Mouse (Mus musculus) lung, embryonic 15.5 days (tissue): Measurements from ENCODE around the gene Tek. TPM values are rescaled to one million over a fixed set of nuclear protein-coding genes. Genes with fewer than 3 reads are reported as not detected.

Source experiments
- ATAC-seq: fragments of 200-750 bp; cut with Nextera tagmentation; 2 replicates; pipeline ENCODE4 v1.8.0; 2017; ENCODE audit warnings: moderate number of reproducible peaks, borderline replicate concordance; ENCODE audit not compliant: low FRiP score, low TSS enrichment; ENCODE audit errors: extremely low read depth
- H3K27ac ChIP-seq: fragments of 300-500 bp; sonication (generic); 2 replicates; pipeline ENCODE4 v1.5.1; 2015; ENCODE audit warnings: moderate library complexity, mild to moderate bottlenecking, inconsistent platforms
- H3K27me3 ChIP-seq: fragments of 300-500 bp; sonication (generic); 2 replicates; pipeline ENCODE4 v1.6.1; 2015; ENCODE audit warnings: inconsistent platforms
- H3K36me3 ChIP-seq: fragments of 300-500 bp; sonication (generic); 2 replicates; pipeline ENCODE4 v1.6.1; 2015; ENCODE audit warnings: inconsistent platforms
- H3K4me1 ChIP-seq: fragments of 300-500 bp; sonication (generic); 2 replicates; pipeline ENCODE4 v1.6.1; 2015; ENCODE audit warnings: inconsistent platforms
- H3K4me2 ChIP-seq: fragments of 300-500 bp; sonication (generic); 2 replicates; pipeline ENCODE4 v1.6.1; 2015; ENCODE audit warnings: inconsistent platforms, mild to moderate bottlenecking, moderate library complexity
- H3K4me3 ChIP-seq: fragments of 300-500 bp; sonication (generic); 2 replicates; pipeline ENCODE4 v1.5.1; 2015; ENCODE audit warnings: mild to moderate bottlenecking, inconsistent platforms
- H3K9ac ChIP-seq: fragments of 300-500 bp; sonication (generic); 2 replicates; pipeline ENCODE4 v1.6.1; 2015; ENCODE audit warnings: inconsistent platforms
- H3K9me3 ChIP-seq: fragments of 300-500 bp; sonication (generic); 2 replicates; pipeline ENCODE4 v1.6.1; 2016; ENCODE audit warnings: inconsistent platforms
- WGBS: fragments of 180-500 bp; shearing (Covaris S2); methylation state at CpG from one replicate; pipeline ENCODE4 v1.1.7; 2015; 5-methylcytosine and 5-hydroxymethylcytosine counted together
- polyA plus RNA-seq: library from polyadenylated mRNA; unstranded; fragments of >200 nt; fragmentation: Nextera tagmentation; extraction: Ambion mirVana; gene quantifications from 2 replicates; pipeline ENCODE4 v1.2.1, GENCODE M21; 2015

The Tek gene
- polyA plus RNA-seq, 1 experiment from 2014 or later: 41.8 TPM

DNA sequence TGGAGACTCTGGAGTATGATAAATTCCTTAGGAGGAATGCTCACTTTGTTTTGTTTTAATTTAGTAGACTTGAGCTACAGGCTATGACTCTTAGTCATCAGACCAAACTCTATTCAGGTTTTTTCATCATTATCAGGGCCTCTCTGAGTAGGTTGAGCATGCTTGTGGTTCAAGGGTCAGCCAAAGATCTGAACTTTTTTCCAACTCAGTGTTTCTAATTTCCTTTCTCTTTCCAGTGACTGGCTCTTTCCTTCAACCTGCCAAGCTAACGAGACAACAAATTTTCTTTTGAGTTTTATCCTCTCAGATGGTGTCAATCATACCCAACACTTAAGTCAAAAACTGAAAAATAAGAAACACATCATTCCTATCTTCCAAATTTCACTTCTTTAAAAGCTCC lies 71.5 kb downstream of the Tek start:
- Histone ChIP-seq H3K4me1 (no peaks in the 10 kb centered on the region), H3K4me2 (no peak overlapping the region), H3K36me3 (peaks cover 6% of the 10 kb centered on the region; the same call in 1 of the 2 replicates), H3K9me3 (no peaks in the 10 kb centered on the region), H3K27ac (no peak overlapping the region), H3K9ac (no peak overlapping the region), H3K27me3 (no peaks in the 10 kb centered on the region), H3K4me3 (no peak overlapping the region)
- ATAC-seq: no peak
- WGBS: 76% methylated on average over 1 of the region's 1 CpGs

DNA sequence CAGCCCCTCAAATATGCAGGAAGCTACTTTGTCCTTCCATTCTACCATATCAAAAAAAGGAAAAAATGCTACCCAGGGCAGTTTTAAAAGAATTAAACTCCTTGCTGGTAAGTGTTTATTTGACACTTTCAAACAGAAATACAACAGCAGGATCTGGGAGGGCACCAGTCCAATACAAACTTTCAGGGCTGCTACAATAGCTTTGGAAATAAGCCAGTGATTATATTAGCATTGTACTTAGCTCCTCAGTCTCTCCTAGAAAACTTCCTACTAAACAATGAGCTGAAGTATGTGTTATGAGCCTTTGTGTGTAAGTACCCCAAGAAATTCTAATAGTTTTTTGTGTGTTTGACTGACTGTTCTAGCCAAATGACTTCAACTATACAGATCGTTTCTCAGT lies 87.8 kb downstream of the Tek start:
- 54% methylated on average over 1 of the region's 1 CpGs for WGBS
- H3K9ac ChIP-seq: no peak overlapping the region
- peak overlapping the region; percentile 17; the same call in 1 of the 2 replicates for H3K27ac ChIP-seq
- H3K4me3 ChIP-seq: no peak overlapping the region
- H3K9me3 ChIP-seq: no peaks in the 10 kb centered on the region
- H3K36me3 ChIP-seq: peaks cover 7% of the 10 kb centered on the region
- no peak for ATAC-seq
- no peaks in the 10 kb centered on the region for H3K27me3 ChIP-seq
- no peak overlapping the region; the same call in 1 of the 2 replicates for H3K4me2 ChIP-seq
- H3K4me1 ChIP-seq: peaks cover 10% of the 10 kb centered on the region; the same call in 1 of the 2 replicates

DNA sequence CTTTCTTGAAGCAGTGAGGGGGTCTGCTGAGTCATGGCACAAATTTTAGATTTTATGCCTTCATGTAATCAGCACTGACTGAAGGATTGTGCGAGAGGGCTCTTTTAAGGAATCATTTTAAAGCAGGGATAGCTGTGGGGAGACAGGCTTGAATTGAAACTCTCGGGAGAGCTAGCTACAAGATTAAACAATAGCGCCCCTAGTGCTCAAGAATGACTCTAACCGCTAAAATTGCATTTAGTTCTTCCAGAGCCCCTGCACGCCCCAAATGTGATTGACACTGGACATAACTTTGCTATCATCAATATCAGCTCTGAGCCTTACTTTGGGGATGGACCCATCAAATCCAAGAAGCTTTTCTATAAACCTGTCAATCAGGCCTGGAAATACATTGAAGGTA lies 88.3 kb downstream of the Tek start:
- 28% methylated on average over 5 of the region's 5 CpGs for WGBS
- Histone ChIP-seq H3K4me2 (peak overlapping the region; percentile 10; the same call in 1 of the 2 replicates), H3K9ac (no peak overlapping the region), H3K27ac (peak overlapping the region; percentile 17; the same call in 1 of the 2 replicates), H3K27me3 (no peaks in the 10 kb centered on the region), H3K9me3 (no peaks in the 10 kb centered on the region), H3K4me3 (no peak overlapping the region), H3K36me3 (peaks cover 7% of the 10 kb centered on the region; the same call in 1 of the 2 replicates), H3K4me1 (peaks cover 10% of the 10 kb centered on the region)
- ATAC-seq: no peak

DNA sequence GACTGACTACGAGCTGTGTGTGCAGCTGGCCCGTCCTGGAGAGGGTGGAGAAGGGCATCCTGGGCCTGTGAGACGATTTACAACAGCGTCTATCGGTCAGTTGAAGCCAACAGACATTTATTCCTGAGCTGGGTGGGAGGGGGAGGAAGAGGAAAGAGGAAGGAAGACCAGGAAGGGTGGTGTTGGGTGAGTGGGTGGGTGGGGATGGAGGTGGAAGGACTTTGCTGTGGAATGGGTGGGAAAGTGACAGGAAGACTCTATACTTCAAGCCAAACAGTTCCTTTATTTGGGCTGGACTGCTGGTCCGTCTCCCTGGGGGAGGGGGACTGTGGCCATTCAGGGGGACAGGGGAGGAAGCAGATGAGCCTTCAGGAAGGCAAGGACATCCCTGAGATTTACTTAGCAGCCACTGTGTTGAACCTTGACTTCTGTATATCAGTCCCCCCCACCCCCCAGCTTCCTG lies 90.9 kb downstream of the Tek start:
- no peak overlapping the region for H3K4me2 ChIP-seq
- H3K36me3 ChIP-seq: no peaks in the 10 kb centered on the region
- H3K27me3 ChIP-seq: no peaks in the 10 kb centered on the region
- H3K9me3 ChIP-seq: no peaks in the 10 kb centered on the region
- no peak overlapping the region for H3K4me3 ChIP-seq
- no peak overlapping the region for H3K9ac ChIP-seq
- ATAC-seq: peak; percentile 67
- peak overlapping the region; percentile 71 for H3K27ac ChIP-seq
- H3K4me1 ChIP-seq: peaks cover 10% of the 10 kb centered on the region
- 30% methylated on average over 6 of the region's 6 CpGs for WGBS

DNA sequence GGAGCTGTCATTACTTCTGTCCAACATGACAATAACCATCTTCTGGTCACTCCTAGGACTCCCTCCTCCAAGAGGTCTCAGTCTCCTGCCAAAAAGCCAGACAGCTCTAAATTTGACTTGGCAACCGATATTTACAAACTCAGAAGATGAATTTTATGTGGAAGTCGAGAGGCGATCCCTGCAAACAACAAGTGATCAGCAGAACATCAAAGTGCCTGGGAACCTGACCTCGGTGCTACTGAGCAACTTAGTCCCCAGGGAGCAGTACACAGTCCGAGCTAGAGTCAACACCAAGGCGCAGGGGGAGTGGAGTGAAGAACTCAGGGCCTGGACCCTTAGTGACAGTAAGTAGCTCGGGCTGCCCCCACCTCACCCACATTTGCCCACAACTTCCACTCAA lies 98.0 kb downstream of the Tek start:
- Histone ChIP-seq H3K27ac (no peak overlapping the region), H3K36me3 (no peaks in the 10 kb centered on the region), H3K4me2 (no peak overlapping the region), H3K9ac (no peak overlapping the region), H3K4me1 (no peaks in the 10 kb centered on the region; the same call in 1 of the 2 replicates), H3K9me3 (no peaks in the 10 kb centered on the region), H3K4me3 (no peak overlapping the region), H3K27me3 (no peaks in the 10 kb centered on the region)
- no peak; the same call in 1 of the 2 replicates for ATAC-seq
- 49% methylated on average over 7 of the region's 7 CpGs for WGBS

DNA sequence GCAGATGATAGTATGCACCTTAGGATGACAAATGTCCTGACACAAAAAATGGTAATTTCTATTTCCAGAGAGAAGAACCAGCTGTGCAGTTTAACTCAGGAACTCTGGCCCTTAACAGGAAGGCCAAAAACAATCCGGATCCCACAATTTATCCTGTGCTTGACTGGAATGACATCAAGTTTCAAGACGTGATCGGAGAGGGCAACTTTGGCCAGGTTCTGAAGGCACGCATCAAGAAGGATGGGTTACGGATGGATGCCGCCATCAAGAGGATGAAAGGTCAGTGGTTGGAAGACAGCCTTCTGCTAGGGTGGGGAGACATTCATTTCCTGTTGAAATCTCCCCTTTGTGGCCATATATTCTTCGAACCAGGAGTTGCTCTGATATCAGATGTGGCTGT lies 114.2 kb downstream of the Tek start:
- H3K9ac ChIP-seq: no peak overlapping the region
- no peak for ATAC-seq
- WGBS: 80% methylated on average over 7 of the region's 7 CpGs

DNA sequence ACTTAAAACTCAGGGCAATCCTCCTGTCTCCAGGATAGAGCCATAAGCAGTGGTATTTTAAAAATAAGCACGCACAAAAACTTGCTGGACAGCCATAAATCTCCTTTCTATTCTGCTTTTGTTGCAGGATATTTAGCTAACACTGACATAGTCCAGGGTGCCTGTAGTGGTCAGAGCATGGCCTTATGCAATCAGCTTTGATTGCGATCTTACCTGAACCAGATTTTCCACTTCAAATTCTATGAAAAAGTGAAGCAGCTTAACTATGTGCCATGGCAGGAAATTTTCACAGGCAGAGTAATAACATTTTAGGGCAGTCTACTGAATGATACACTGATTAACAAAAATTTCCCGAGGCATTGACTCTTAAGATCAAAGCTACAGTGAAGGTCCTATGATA lies 115.2 kb downstream of the Tek start:
- no peak for ATAC-seq
- H3K4me1 ChIP-seq: no peaks in the 10 kb centered on the region
- WGBS: 70% methylated on average over 3 of the region's 3 CpGs

More for the DNA sequence above, 114.2 kb downstream of the Tek start:
- H3K4me3 ChIP-seq: no peak overlapping the region
- H3K27ac ChIP-seq: no peak overlapping the region
- no peaks in the 10 kb centered on the region for H3K9me3 ChIP-seq
- H3K4me1 ChIP-seq: no peaks in the 10 kb centered on the region
- H3K4me2 ChIP-seq: no peak overlapping the region
- H3K36me3 ChIP-seq: no peaks in the 10 kb centered on the region
- H3K27me3 ChIP-seq: no peaks in the 10 kb centered on the region

DNA sequence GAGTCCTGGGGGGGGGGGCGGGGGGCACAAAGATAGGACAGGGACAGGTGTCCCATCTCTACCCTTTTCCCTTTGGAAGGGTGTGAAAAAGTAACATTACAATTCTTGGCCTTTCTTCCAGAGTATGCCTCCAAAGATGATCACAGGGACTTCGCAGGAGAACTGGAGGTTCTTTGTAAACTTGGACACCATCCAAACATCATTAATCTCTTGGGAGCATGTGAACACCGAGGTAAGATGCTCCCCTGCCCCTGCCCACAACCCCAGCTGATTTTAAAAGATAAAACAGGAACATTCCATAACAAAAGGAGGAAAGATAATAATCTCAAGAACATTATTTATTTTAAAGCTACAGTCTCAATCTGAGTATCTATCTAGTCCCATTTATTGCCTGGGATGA lies 116.1 kb downstream of the Tek start:
- no peaks in the 10 kb centered on the region for H3K27me3 ChIP-seq
- no peaks in the 10 kb centered on the region for H3K9me3 ChIP-seq
- H3K9ac ChIP-seq: no peak overlapping the region
- ATAC-seq: no peak
- H3K27ac ChIP-seq: no peak overlapping the region
- 25% methylated on average over 3 of the region's 3 CpGs for WGBS
- no peak overlapping the region for H3K4me2 ChIP-seq
- no peaks in the 10 kb centered on the region for H3K4me1 ChIP-seq
- no peak overlapping the region for H3K4me3 ChIP-seq
- H3K36me3 ChIP-seq: no peaks in the 10 kb centered on the region

More for the DNA sequence above, 115.2 kb downstream of the Tek start:
- no peaks in the 10 kb centered on the region for H3K9me3 ChIP-seq
- no peak overlapping the region for H3K9ac ChIP-seq
- H3K36me3 ChIP-seq: no peaks in the 10 kb centered on the region
- H3K27me3 ChIP-seq: no peaks in the 10 kb centered on the region
- no peak overlapping the region for H3K27ac ChIP-seq
- no peak overlapping the region for H3K4me2 ChIP-seq
- no peak overlapping the region for H3K4me3 ChIP-seq

DNA sequence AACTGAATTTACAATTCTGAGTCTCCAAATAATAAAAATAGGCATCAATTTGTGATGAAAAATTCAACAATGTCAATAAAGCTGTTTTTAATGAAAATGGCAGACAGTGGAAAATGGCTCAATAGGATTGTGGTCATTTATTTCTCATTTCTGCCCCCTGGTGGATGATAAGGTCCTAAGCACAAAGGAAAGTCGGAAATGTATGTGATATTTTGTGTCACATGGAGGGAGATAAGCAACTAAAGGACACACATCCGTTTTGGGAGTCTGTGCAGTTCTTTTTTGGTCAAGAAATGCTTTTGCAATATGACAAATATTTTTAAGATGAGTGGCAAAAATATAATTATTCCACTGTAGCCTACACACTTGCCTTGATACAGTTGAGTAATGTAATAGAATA lies 161.7 kb downstream of the Tek start:
- H3K9ac ChIP-seq: no peak overlapping the region
- no peak overlapping the region for H3K4me3 ChIP-seq
- no peak for ATAC-seq
- no peaks in the 10 kb centered on the region for H3K9me3 ChIP-seq
- H3K27me3 ChIP-seq: no peaks in the 10 kb centered on the region
- no peaks in the 10 kb centered on the region for H3K4me1 ChIP-seq
- H3K4me2 ChIP-seq: no peak overlapping the region
- H3K27ac ChIP-seq: no peak overlapping the region
- WGBS: 17% methylated on average over 2 of the region's 2 CpGs
- no peaks in the 10 kb centered on the region for H3K36me3 ChIP-seq

DNA sequence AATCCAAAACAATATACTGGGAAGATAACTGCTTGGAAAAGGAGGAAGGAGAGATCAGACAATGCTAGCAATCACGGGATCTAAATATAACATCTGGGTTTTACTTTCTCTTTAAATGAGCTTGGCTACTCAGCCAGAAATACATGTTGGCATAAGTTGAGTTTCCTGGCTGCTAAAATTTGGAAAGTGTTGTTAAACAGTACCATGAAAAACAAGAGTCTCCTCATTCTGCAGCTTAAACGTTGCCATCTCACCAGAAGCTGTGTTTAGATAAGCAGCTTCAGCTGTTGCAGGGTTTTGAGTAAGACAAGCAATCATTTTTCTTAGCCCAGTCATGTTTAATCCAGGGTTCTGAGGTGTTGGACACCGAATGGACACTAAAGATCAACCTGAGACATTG lies 162.7 kb downstream of the Tek start:
- H3K4me1 ChIP-seq: no peaks in the 10 kb centered on the region
- H3K9ac ChIP-seq: no peak overlapping the region
- H3K36me3 ChIP-seq: no peaks in the 10 kb centered on the region
- no peak overlapping the region for H3K27ac ChIP-seq
- WGBS: 35% methylated on average over 3 of the region's 3 CpGs
- no peak overlapping the region for H3K4me3 ChIP-seq
- no peaks in the 10 kb centered on the region for H3K9me3 ChIP-seq
- no peak overlapping the region for H3K4me2 ChIP-seq
- ATAC-seq: no peak
- no peaks in the 10 kb centered on the region for H3K27me3 ChIP-seq

Other genes starting within 250 kb of the Tek start
- gene Gm10306, start 182.7 kb upstream of the Tek start, polyA plus RNA-seq: not detected in 2 replicates
- gene Caap1, start 182.5 kb upstream of the Tek start, polyA plus RNA-seq: 19.3 and 21.1 TPM in 2 replicates
- gene Plaa, start 136.0 kb upstream of the Tek start, polyA plus RNA-seq: 62.6 and 65.0 TPM in 2 replicates
- gene Ift74, start 124.8 kb upstream of the Tek start, polyA plus RNA-seq: 27.5 and 28.9 TPM in 2 replicates
- 0.45 and 0.67 TPM in 2 replicates for gene Lrrc19, start 89.1 kb upstream of the Tek start, polyA plus RNA-seq
- not detected in 2 replicates for gene Eqtn, start 189.6 kb downstream of the Tek start, polyA plus RNA-seq
- gene Mysm1, start 239.8 kb downstream of the Tek start, polyA plus RNA-seq: 30.2 and 32.2 TPM in 2 replicates